Mouse (Mus musculus): ENCODE data around the gene Hoxb3.

Hoxb3 gene

DNA sequence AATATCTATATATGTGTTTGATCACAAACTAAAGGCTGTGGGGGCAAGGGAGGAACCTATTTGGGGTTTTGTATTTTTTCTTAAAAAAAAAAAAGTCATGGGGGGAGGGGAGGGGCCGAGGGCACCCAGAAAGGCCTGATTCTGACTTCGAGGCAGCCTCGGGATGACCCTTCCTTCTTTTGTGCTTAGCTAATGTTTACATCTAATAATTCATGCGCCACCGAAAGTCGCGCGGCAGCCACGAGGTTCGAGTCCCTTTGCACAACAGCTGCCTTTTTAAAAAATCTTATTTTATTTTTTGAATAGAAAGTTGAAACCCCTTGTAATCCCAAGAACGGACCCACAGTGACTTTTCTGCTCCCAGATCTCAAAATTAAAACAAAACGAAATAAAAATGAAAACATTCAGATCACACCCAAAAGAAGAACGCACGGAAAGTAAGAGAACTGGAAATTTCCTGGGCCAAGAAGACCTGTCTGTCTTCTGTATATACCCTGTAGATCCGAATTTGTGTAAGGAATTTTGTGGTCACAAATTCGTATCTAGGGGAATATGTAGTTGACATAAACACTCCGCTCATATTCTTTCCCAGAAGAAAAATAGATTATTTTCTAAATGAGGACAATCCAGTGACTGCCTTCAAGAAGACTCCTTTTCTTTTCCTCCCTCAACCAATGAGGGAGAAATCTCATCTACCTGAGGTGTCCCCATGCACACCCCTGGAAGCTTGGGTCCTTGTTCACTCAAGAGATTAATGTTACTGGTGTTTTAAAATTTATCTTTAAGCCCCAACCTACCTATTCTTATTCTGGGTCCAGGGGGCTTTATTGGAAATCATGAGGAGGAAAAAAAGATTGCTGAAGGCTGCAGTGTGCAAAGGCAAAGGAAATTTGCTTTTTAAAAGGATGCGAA, 6.2 kb upstream of the Hoxb3 start:
- intact Hi-C loops (cut with DNase I), result loop anchor here (5.0 kb wide), 1 partner anchor 35 kb away; the partner anchor contains the start of gene Hoxb2

DNA sequence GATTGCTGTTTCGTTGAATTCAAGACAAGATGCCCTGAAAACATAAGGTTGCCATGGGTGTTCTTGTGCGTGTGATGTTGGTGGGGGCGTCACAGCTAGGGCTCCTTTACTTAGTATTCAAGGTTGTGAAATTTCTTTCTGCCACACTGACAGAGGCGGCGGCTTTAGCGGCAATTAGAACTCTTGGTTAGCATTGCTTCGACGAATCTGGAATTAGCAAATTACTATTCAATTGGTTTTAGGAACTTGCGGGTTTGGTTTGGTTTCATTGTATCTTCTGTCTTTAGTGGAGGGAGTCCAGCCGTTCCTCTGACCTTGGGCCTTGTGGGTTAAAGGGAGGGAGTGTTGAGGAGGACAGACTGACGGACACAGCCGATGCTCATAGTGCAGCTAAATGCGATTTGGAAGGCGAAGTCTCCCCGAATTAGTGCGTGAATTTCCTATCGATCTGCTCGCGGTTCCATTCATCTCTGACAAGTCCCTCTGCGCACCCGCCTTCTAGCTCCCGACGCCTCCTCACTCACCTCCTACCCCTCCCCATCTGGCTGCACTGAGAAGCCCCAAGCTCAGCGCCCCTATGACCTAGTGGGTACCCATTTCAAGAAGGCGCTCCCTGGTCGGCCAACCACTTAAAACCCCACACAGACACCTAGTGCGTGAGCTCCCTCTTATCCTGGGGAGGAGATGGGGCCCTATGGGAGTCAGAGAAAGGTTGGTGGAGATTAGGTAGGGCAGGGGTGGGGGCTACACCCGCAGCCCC, 5.3 kb upstream of the Hoxb3 start, which contains the start of gene Hoxb4:
Gene Hoxb4, plus strand, starts transcription at position 660 of the 760 bp plus-strand sequence.
- intact Hi-C loops (cut with DNase I), result loop anchor here (5.0 kb wide), 1 partner anchor 35 kb away; the partner anchor contains the start of gene Hoxb2

DNA sequence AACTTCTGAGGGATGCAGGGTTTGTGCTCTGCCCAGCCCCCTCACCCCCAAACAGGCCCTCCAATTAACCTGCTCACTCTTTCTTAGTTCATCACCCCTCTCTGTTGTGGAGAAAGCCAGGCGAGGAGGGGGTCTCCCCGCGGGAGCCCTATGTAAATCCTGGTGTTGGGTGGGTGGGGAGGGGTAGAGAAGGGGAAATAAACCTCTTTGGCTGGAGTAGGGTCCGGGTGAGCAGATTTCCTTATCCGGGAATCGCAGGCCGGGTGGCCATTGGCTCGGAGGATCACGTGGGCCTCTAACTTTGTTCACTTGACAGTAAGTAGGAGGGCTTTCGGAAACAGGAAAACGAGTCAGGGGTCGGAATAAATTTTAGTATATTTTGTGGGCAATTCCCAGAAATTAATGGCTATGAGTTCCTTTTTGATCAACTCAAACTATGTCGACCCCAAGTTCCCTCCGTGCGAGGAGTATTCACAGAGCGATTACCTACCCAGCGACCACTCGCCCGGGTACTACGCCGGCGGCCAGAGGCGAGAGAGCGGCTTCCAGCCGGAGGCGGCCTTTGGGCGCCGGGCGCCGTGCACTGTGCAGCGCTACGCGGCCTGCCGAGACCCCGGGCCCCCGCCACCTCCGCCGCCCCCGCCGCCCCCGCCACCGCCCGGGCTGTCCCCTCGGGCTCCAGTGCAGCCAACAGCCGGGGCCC, 4.6 kb upstream of the Hoxb3 start:
- intact Hi-C loops (cut with DNase I), result loop anchor here (5.0 kb wide), 1 partner anchor 34 kb away; the partner anchor contains the start of gene Hoxb2

DNA sequence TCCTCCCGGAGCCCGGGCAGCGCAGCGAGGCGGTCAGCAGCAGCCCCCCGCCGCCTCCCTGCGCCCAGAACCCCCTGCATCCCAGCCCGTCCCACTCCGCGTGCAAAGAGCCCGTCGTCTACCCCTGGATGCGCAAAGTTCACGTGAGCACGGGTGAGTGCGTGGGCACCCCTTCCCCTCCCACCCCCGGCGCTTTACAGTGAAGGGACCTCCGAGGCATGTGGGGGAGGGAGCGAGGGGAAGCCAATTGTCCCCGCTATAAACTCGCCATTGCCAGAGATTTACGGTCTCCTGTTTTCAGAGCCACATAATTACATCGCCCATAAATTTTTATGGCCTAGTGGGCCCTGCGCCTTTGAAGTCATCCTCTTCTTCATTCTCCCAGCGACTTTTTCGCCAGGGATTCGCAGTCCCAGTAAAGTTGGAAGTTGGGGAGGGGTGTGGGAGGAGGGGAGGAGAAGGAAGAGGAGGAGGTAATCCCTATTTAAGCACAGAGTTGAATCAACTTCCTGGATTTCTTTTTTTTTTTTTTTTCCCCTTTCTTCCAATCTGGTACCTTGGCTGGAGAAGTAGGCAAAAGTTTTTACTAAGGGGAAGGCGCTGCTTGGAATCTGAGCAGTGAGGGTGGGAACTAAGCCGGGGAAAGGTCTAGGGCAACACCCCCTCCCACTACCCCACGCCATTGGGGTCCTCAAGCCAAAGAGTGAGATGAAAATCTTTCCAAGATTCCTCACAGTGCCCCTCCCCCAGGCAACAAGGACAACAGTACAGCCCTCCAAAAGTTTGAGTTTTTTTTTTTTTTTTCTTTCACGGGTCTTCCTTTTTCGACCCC, 3.8 kb upstream of the Hoxb3 start:
- intact Hi-C loops (cut with DNase I), result loop anchor here (5.0 kb wide), 1 partner anchor 33 kb away; the partner anchor contains the start of gene Hoxb2

DNA sequence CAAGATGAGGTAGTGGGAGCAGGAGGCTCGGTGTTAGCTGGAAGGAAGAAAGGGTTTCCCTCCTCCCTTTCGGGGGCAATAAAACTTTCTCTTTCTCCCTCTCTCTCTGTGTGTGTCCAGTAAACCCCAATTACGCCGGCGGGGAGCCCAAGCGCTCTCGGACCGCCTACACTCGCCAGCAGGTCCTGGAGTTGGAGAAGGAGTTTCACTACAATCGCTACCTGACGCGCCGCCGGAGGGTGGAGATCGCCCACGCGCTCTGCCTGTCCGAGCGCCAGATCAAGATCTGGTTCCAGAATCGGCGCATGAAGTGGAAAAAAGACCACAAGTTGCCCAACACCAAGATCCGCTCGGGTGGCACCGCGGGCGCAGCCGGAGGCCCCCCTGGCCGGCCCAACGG, 3.2 kb upstream of the Hoxb3 start:
- intact Hi-C loops (cut with DNase I), result loop anchor here (5.0 kb wide), 1 partner anchor 32 kb away; the partner anchor contains the start of gene Hoxb2

DNA sequence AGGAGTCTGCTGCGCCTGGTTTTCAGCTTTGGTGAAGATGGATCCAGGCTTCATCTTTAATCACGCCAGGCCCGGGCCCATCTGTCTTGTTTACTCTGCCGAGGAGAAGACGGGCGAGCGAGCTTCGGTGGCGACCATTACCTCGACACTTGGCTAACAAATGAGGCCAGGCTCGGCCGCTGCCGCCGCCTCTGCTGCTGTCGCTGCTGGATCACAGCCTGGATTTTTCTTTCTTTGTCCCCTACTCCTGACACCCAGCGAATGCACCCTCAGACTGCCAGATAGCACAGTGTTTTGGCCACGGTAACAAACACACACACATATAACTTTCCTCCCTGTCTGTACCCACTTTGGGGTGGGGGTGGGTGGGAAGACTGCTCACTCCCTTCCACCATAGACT, 2.4 kb upstream of the Hoxb3 start:
- intact Hi-C loops (cut with DNase I), result no loop called here

DNA sequence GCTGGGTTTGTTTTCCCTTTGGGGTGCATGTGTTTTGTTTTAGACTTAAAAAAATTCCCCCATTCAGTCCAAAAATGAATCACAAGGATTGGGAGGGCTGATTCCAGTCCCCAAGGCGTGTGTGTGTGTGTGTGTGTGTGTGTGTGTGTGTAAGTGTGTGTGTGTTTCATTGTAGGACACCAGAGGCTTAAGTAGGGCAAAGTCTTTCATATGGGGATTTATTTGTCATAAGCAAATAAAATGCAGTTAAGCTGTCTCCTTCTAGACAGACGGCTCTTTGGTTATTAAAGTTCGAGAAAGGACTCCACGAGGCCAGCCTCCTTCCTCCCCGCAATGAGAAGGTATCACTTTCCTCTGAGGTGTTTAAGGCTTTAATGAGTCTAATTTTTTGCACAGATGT, 1.3 kb upstream of the Hoxb3 start:
- intact Hi-C loops (cut with DNase I), result no loop called here

DNA sequence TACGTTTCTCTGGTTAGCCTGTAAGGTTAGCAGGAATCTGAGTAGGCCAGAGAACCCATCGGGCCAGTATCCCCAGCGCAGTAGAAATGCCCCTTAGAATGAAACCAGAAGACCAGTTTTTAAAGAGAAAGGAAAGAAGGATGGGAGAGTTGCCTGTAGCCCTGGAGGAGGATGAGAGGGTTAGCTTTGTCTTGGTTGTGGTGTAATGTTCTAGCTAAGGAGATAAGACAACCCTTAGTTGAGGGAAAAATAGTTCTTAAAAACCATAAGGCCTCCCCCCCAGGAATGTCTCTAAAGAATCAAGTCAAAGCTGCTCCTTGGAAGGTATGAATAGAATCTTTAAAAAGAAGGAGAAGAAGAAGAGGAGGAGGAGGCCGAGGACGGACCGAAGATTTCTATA, 388 bp upstream of the Hoxb3 start:
- intact Hi-C loops (cut with DNase I), result no loop called here

DNA sequence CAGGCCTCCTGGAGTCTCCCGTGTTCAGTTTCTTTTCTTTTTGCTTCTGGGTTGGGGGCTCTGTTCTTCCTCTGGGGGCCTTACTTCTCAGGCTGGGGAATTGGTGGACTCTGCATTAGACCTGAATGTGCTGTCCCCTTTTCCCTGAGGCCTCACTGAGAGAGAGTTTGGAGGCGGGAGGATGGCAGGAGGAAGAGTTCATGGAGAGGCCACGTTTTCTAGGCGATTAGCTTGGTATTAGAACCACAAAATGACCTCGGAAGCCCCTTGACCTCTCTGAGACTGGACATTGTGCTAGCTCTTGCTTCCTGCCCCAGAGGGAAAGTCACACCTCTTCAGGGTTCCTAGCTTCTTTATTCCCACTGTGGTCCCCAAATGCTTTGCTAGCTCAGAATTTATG, 999 bp downstream of the Hoxb3 start:
- intact Hi-C loops (cut with DNase I), result loop anchor here (2.0 kb wide), 1 partner anchor 19 kb away; no protein-coding TSS in a partner anchor

DNA sequence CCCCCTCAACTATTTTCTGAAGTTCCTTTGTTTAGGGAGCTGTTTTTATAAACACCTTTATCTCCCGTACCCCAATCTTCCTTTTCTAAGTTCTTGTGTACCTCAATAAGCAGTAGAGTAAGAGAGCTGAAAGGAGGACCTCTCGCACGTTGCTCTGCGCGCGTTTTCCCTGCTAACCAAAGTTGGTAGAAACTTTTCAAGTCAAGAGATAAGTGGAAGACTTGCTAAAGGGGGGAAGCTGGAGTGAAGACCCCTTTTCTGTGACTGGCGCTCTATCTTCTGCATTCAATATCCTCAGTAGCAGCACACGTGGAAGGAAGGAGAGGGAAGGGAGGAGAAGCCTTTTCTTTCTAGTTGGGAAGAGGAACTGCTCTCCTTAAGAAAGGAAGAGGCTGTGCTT, 1.8 kb downstream of the Hoxb3 start:
- intact Hi-C loops (cut with DNase I), result loop anchor here (2.0 kb wide), 1 partner anchor 18 kb away; no protein-coding TSS in a partner anchor

DNA sequence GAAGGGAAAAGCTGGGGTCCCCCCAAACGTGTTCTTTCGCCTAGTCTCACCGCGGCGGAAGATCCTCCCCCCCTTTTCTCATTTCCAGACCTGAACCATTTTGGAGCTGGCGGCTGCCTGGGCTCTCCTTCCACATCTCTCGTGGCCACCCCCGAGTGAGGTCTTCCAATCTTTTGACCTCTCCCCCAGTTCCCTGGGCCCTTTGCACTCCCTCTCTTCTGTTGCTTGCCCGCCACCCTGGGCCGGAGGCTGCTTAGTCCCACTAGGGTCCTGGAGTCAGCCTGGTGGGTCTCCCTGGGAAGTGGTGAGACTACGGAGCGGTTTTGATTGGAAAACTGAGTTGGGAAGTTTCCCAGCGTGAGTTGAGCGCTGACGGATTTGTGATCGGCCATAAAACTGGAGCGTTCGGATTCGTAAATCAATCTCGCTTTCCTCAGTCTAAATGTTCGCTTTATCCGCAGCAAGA, 2.7 kb downstream of the Hoxb3 start:
- intact Hi-C loops (cut with DNase I), result loop anchor here (2.0 kb wide), 1 partner anchor 17 kb away; no protein-coding TSS in a partner anchor

DNA sequence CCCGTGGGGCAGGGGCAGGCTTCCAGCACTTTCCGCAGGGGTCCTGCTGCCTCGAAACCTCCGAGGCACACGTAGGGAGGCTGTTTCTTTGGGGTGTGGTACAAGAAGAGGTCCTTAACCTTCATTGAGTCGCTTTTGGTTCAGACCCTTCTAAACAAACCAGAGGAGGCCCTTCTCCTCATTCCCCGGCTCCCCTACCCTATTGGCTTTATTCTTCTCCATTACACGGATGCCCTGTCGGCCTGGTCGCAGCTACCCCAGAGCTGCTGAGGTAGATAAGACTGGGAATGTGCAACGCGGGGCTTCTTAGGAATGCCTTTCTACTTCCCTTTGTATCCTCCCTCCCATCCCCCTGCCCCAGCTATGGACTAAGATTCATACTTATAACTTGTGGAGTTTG, 3.6 kb downstream of the Hoxb3 start:
- intact Hi-C loops (cut with DNase I), result no loop called here

DNA sequence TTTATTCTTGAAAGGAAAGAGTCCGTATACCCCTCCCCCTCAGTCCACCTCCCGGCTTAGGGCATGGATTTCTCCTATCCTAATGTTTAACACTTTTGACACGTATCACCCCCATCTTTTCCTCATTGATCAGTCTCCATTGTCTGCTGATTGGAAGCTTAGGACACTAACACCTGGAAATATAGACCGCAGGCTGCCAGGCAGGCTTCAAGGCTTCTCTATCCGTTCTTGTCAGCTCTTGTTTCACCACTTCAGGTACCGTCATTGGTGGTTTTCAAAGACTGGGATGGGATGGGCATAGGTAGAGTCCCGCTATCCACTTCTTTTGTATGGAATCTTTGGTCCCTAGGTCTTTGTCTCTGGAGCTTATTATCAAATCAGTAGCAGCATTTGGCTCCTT, 4.0 kb downstream of the Hoxb3 start:
- intact Hi-C loops (cut with DNase I), result no loop called here

DNA sequence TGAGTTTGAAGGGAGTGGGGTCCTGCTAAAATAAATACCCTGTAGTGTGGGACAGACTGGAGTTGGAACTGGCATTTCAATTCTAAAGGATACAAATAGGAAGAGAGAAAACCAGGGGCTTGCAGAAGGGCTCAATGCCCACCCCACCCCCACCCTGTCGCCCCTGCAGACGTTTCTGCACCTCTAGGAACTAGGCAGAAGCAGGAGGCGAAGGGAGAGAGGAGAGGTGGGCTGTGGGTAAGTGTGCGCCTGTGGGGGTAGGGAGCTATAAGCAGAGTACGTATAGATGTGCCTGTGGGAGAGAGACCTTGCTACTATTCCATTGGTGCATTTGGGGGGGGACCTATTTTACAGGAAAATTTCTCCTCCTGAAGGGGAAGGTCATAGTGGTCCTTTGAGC, 4.6 kb downstream of the Hoxb3 start:
- intact Hi-C loops (cut with DNase I), result no loop called here

DNA sequence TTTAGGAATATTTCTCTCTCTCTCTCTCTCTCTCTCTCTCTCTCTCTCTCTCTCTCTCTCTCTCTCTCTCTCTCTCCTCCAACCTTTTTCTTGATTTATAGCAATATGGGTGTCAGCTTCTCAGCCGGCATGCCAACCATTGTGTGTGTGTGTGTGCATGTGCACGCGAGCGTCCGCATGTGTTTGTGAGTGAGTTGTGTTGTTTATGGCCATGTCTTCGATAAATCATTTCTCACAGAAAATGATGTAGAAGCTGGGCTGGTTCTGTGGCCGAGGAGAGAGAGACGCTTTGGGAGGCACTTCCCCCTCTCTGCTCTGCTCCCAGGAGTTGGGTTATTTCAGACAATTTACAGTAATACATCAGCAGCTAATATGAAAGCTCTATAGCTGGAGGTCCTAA, 5.5 kb downstream of the Hoxb3 start:
- intact Hi-C loops (cut with DNase I), result no loop called here

DNA sequence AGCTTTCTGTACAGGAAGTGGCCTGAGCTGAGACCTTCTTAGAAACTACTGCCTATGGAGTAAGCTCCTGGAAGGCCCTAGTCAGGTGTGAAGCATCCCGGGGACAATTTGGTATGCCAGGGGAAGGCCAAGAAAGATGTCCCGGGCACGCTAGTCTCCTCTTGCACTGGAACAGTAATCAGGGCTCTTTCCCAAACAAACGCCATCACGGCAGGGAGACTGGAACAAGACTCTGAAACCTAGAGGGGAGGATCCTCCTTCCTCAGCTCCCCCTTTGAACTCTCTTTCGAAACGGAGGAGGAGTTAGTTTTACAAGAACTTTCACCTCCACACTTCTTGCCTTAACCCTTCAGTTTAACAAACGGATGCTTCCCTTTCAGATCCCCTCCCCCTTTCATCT, 9.0 kb downstream of the Hoxb3 start:
- intact Hi-C loops (cut with DNase I), result no loop called here

DNA sequence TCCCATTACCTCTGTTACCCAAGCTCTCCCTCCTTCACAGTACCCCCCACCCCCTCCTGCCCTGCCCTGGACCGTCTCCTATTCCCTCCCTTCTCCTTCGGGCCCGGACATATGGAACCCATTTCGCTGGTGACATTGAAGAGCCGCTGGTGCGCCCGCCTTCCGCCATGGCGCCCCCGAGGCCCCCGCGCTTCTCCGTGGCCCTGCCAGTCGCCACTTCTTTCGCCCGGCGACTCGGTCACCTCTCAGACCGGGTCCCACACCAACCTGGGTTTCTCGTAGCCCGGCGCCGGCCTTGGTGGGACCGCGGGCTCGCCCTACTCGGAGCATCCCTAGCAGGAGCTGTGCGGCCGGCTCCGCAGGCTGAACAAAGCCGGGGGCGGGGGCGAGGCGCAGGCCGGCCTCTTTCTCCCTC, 9.5 kb downstream of the Hoxb3 start:
- intact Hi-C loops (cut with DNase I), result no loop called here

DNA sequence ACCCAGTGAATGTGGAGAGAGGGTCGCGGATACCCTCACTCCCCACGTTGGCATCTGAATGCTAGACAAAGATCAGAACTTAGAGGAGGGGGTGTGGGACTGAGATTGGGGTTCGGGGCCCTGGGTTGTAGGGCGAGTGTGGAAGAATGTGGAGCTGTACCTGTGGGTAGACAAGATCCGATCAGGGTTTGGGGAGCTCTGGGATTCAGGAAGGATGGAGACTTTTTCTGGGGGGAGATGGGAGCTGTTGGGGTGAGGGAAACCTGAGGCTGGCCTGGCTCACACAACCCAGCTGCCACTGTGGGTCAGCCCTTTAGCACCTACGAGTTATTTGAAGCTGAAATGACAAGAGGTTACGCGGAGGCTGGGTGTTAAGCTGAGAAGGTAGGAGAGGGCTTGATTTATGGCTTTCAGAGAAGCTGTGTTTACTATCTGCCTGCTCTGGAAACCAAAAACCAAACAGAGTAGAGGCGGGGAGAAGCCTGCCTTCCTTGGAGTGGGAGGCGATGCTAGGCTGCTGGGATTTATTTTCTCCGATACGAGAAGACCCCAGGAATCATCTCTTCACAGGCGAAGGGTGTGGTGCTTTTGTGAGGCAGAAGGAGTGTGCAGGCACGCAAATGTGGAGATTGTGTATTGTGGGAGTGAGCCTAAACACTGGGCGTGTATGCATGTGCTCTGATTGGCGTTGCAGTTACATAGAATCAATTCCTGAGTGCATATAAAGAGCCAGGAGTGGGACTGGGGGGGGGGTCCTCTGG, 10.3 kb downstream of the Hoxb3 start:
- intact Hi-C loops (cut with DNase I), result no loop called here

DNA sequence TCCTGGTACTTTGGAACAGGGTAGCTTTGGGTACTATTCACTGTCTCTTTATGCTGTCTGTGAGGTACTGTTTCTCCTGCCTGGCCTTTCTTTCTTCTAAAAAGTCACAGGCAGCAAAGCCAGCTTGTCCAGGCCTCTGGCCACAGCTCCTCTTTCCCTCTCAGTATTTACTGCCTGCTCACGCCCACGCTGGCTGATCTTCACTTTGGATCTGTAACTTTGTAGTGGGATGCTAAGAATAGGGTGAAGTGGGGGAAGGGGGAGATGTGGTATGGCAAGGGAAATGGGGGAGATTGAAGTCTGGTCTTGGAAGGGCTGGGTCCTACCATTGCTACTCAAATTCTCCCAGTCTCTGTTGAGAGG, 10.9 kb downstream of the Hoxb3 start:
- intact Hi-C loops (cut with DNase I), result no loop called here

DNA sequence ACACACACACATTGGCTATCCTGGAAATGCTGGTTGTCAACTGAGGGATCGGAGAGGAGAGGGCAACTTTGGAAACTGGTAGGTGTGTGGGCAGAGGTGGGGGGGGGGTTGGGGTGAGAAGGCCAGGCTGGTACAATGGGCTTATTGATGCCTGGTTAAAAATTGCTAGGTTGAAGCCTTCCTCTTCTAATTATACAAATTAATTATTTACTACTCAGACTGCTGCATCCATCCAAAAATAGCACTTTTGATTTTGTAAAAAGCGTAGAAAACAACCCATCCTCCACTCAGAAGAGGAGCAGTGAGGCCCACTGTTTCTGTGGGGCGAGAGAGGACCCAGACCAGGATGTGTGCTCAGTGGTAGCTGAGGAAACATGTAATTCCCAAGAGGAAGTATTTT, 11.9 kb downstream of the Hoxb3 start:
- intact Hi-C loops (cut with DNase I), result no loop called here

All from adrenal gland (tissue).